Comparison of ENCODE assay signal across 8 mouse cellular contexts in genomic region chr15:84681455-84682193, GRCm38 (mm10). TPM values are rescaled to one million over a fixed set of nuclear protein-coding genes. Genes with fewer than 3 reads are reported as not detected.
DNase-seq lines count a peak whose midpoint lies in the region; ATAC-seq lines count a peak whose summit lies in the region.

No protein-coding gene starts in this region.

- 2% methylated on average over 30 of the region's 31 CpGs for WGBS in forebrain, embryonic 11.5 days
- WGBS in hindbrain, embryonic 11.5 days: 3% methylated on average over 27 of the region's 31 CpGs
- 2% methylated on average over 30 of the region's 31 CpGs for WGBS in neural tube, embryonic 13.5 days

- peak; percentile 39 for DNase-seq in urinary bladder, postnatal 25 days (ENCODE audit: low spot score)
- no peak for DNase-seq in urinary bladder, adult 18-20 months (ENCODE audit: low spot score in 2 of 2)
- peak; percentile 83 for DNase-seq in forebrain, embryonic 11.5 days (ENCODE audit: low spot score)
- DNase-seq in hindbrain, embryonic 11.5 days (ENCODE audit: low spot score): peak; percentile 67
- peak; percentile 71 for DNase-seq in liver
- DNase-seq in cerebellum, postnatal 36 days: no peak

- H3K9ac ChIP-seq in forebrain, embryonic 11.5 days (ENCODE audit: low read length): peak overlapping the region; percentile 59
- no peak overlapping the region; the same call in 1 of the 2 replicates for H3K9ac ChIP-seq in hindbrain, embryonic 11.5 days (ENCODE audit: low read depth, low read length)
- peak overlapping the region; percentile 71 for H3K9ac ChIP-seq in neural tube, embryonic 13.5 days

- no peaks in the 10 kb centered on the region for H3K36me3 ChIP-seq in forebrain, embryonic 11.5 days (ENCODE audit: control insufficient read depth, insufficient read depth, low read length)
- no peaks in the 10 kb centered on the region for H3K36me3 ChIP-seq in hindbrain, embryonic 11.5 days (ENCODE audit: control insufficient read depth, insufficient read depth, low read length)
- no peaks in the 10 kb centered on the region for H3K36me3 ChIP-seq in neural tube, embryonic 13.5 days

- H3K4me2 ChIP-seq in forebrain, embryonic 11.5 days (ENCODE audit: low read depth, low read length, severe bottlenecking): peak overlapping the region; percentile 94
- H3K4me2 ChIP-seq in hindbrain, embryonic 11.5 days (replicated peaks; ENCODE audit: low read depth, low read length): peak overlapping the region; percentile 99
- H3K4me2 ChIP-seq in neural tube, embryonic 13.5 days: peak overlapping the region; percentile 94

- peak; percentile 71 for ATAC-seq in forebrain, embryonic 11.5 days (replicated peaks; ENCODE audit: low FRiP score)
- ATAC-seq in hindbrain, embryonic 11.5 days (ENCODE audit: low FRiP score): peak; percentile 17; the same call in 1 of the 2 replicates
- ATAC-seq in neural tube, embryonic 13.5 days (ENCODE audit: low read depth): peak; percentile 44; the same call in 1 of the 2 replicates
- ATAC-seq in monocyte, adult 5-6 weeks (replicated peaks; ENCODE audit: insufficient number of reproducible peaks, low FRiP score, low TSS enrichment, poor library complexity, severe bottlenecking): no peak

- no peak overlapping the region for H3K27ac ChIP-seq in forebrain, embryonic 11.5 days (ENCODE audit: low read depth, low read length)
- H3K27ac ChIP-seq in hindbrain, embryonic 11.5 days (ENCODE audit: low read depth, low read length): no peak overlapping the region
- H3K27ac ChIP-seq in neural tube, embryonic 13.5 days (replicated peaks): peak overlapping the region; percentile 38; the same call in 1 of the 2 replicates

- peaks cover 7% of the 10 kb centered on the region for H3K27me3 ChIP-seq in forebrain, embryonic 11.5 days (ENCODE audit: control insufficient read depth, insufficient read depth, low read length)
- peaks cover 2% of the 10 kb centered on the region; the same call in 1 of the 2 replicates for H3K27me3 ChIP-seq in hindbrain, embryonic 11.5 days (ENCODE audit: control insufficient read depth, insufficient read depth, low read length)
- peaks cover 25% of the 10 kb centered on the region for H3K27me3 ChIP-seq in neural tube, embryonic 13.5 days

- H3K9me3 ChIP-seq in forebrain, embryonic 11.5 days (ENCODE audit: control insufficient read depth, low read length): no peaks in the 10 kb centered on the region
- H3K9me3 ChIP-seq in hindbrain, embryonic 11.5 days (ENCODE audit: control insufficient read depth, low read length): no peaks in the 10 kb centered on the region
- H3K9me3 ChIP-seq in neural tube, embryonic 13.5 days: no peaks in the 10 kb centered on the region

- H3K4me1 ChIP-seq in forebrain, embryonic 11.5 days (replicated peaks; ENCODE audit: control insufficient read depth, insufficient read depth, low read length): peaks cover 5% of the 10 kb centered on the region; the same call in 1 of the 2 replicates
- H3K4me1 ChIP-seq in hindbrain, embryonic 11.5 days (replicated peaks; ENCODE audit: control insufficient read depth, insufficient read depth, low read length): no peaks in the 10 kb centered on the region; the same call in 1 of the 2 replicates
- H3K4me1 ChIP-seq in neural tube, embryonic 13.5 days (replicated peaks): peaks cover 29% of the 10 kb centered on the region

- peak overlapping the region; percentile 59 for H3K4me3 ChIP-seq in forebrain, embryonic 11.5 days (ENCODE audit: low read depth, low read length)
- peak overlapping the region; percentile 60 for H3K4me3 ChIP-seq in hindbrain, embryonic 11.5 days (ENCODE audit: low read depth, low read length)
- peak overlapping the region; percentile 52 for H3K4me3 ChIP-seq in neural tube, embryonic 13.5 days

RNA-seq across cellular contexts. Expression of gene Prr5, which starts 12.2 kb away (rescaled TPM):
- polyA plus RNA-seq in forebrain, embryonic 11.5 days (2014; fragmentation: Nextera tagmentation; extraction: Ambion mirVana): 10.0 and 12.3 TPM in 2 replicates
- 12.1 and 13.9 TPM in 2 replicates for polyA plus RNA-seq in hindbrain, embryonic 11.5 days (2014; fragmentation: Nextera tagmentation; extraction: Ambion mirVana)
- polyA plus RNA-seq in neural tube, embryonic 13.5 days (2015; fragmentation: Nextera tagmentation; extraction: Ambion mirVana): 21.9 and 24.2 TPM in 2 replicates
- 2.6 to 9.9 TPM (median 3.7 TPM) in 3 replicates for total RNA-seq in monocyte, adult 5-6 weeks (2017)

RNA-seq across cellular contexts. Expression of gene Arhgap8, which starts 38.2 kb away (rescaled TPM):
- polyA plus RNA-seq in forebrain, embryonic 11.5 days (2014; fragmentation: Nextera tagmentation; extraction: Ambion mirVana): 1.1 and 1.7 TPM in 2 replicates
- polyA plus RNA-seq in hindbrain, embryonic 11.5 days (2014; fragmentation: Nextera tagmentation; extraction: Ambion mirVana): 2.3 and 2.9 TPM in 2 replicates
- 1.7 and 2.2 TPM in 2 replicates for polyA plus RNA-seq in neural tube, embryonic 13.5 days (2015; fragmentation: Nextera tagmentation; extraction: Ambion mirVana)
- total RNA-seq in monocyte, adult 5-6 weeks (2017): not detected in 3 replicates

Comparison
In these comparisons a context has a peak if more than half of its experiments do, and no peak if none do; other contexts are left out.
1. DNase-seq: peak in urinary bladder, postnatal 25 days (single experiment), forebrain, embryonic 11.5 days (single experiment), hindbrain, embryonic 11.5 days (single experiment) and liver (single experiment); none in urinary bladder, adult 18-20 months (0 of 2) and cerebellum, postnatal 36 days (0 of 2).
2. Peak in every context shown above with its lines, with median percentiles within 50 percentile points of each other: H3K4me2 ChIP-seq and H3K4me3 ChIP-seq.